Mouse (Mus musculus) gastrocnemius, postnatal 25 days (tissue): ENCODE measurements at regions not wholly inside any gene's neighbourhood (a gene's known extent, or its start where the extent isn't known, plus 50 kb on each side); places are given as distances from the start of the nearest gene placed in this dataset.

Experiments used
- DNase-seq: peaks from one replicate; pipeline ENCODE4 v3.0.0; 2022

DNA sequence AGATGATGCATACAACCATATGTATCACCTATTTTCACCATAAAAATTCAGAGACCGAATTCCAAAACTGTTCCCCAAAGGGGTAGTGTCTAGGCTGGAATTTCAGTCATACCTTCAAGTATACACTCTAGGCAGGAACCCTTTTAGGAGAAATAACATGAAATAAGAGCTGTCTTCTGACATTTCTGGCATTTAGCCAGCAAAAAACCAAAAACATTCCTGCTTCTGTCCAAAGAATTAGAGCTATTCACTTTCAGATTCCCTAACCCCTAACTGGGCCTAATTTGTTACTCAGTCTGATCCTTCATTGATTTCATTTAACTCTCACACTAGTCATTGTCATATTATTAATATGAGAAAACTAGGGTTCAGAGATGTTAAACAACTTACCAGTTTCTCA, 49.8 kb upstream of the Wdr75 start:
- no peak for DNase-seq
